Comparison of ENCODE assay signal across 8 mouse cellular contexts in genomic region chr14:73509765-73510423, GRCm38 (mm10). TPM values are rescaled to one million over a fixed set of nuclear protein-coding genes. Genes with fewer than 3 reads are reported as not detected.
DNase-seq lines count a peak whose midpoint lies in the region; ATAC-seq lines count a peak whose summit lies in the region.

Med4 (plus strand) TSS chr14:73510025.

- no peaks in the 10 kb centered on the region for H3K9me3 ChIP-seq in lung, embryonic 16.5 days (ENCODE audit: control insufficient read depth, low read length)

- peak; percentile 84 for DNase-seq in MEL-GATA-1-ER (ENCODE audit: extremely low read depth, low read depth)
- peak; percentile 98 for DNase-seq in cerebellum, adult 8-10 months
- peak; percentile 96 for DNase-seq in forelimb bud, embryonic 11.5 days (ENCODE audit: low read depth, low spot score)
- DNase-seq in layer of hippocampus, adult 9-10 months (ENCODE audit: low spot score): peak; percentile 92
- peak; percentile 95 for DNase-seq in ovary, postnatal 10 days (ENCODE audit: low spot score)
- DNase-seq in thymus, postnatal 10 days (ENCODE audit: low spot score in 2 of 2): peak; percentile 84 to 92

- 0 out of 2 replicates have a peak within 1 kb of the TSS, but pooled peaks have one; percentile 29 for H3K27ac ChIP-seq in lung, embryonic 16.5 days (ENCODE audit: low read length)

- peak within 1 kb of the TSS; percentile 98 for H3K9ac ChIP-seq in lung, embryonic 16.5 days (ENCODE audit: low read length)

- WGBS in lung, embryonic 16.5 days: 1% methylated on average over 41 of the region's 41 CpGs

- peak; percentile 87 to 95 for ATAC-seq in hematopoietic stem cell, adult 5-6 weeks (replicated peaks in 1 of 2; ENCODE audit: insufficient read depth in 1 of 2, low FRiP score in 2 of 2, low TSS enrichment in 1 of 2, low read depth in 1 of 2, poor library complexity in 2 of 2, severe bottlenecking in 2 of 2)
- ATAC-seq in lung, embryonic 16.5 days (ENCODE audit: low read depth): peak; percentile 96

- peak within 1 kb of the TSS; percentile 71 for H3K4me2 ChIP-seq in lung, embryonic 16.5 days (ENCODE audit: low read depth, low read length)

- peaks cover 2% of the 10 kb centered on the region; the same call in 1 of the 2 replicates for H3K36me3 ChIP-seq in lung, embryonic 16.5 days (ENCODE audit: control insufficient read depth, insufficient read depth, low read length)

- H3K4me1 ChIP-seq in lung, embryonic 16.5 days (replicated peaks; ENCODE audit: control insufficient read depth, insufficient read depth, low read length): peaks cover 9% of the 10 kb centered on the region

- H3K4me3 ChIP-seq in lung, embryonic 16.5 days (ENCODE audit: low read length): peak within 1 kb of the TSS; percentile 96

- H3K27me3 ChIP-seq in lung, embryonic 16.5 days (ENCODE audit: control insufficient read depth, insufficient read depth, low read depth, low read length): no peaks in the 10 kb centered on the region

RNA-seq across cellular contexts. Expression of gene Med4, which starts in this region (rescaled TPM):
- total RNA-seq in hematopoietic stem cell, adult 5-6 weeks (2017): 67.7 and 74.9 TPM in 2 replicates
- polyA plus RNA-seq in lung, embryonic 16.5 days (2015; fragmentation: Nextera tagmentation; extraction: Ambion mirVana): 86.2 and 91.1 TPM in 2 replicates

Comparison
In these comparisons a context has a peak if more than half of its experiments do, and no peak if none do; other contexts are left out.
1. Peak in every context shown above with its lines: DNase-seq, ATAC-seq, H3K4me3 ChIP-seq and H3K27ac ChIP-seq.